Mouse (Mus musculus) C2C12 (cell line): ENCODE data around the gene Gm11444. TPM values are rescaled to one million over a fixed set of nuclear protein-coding genes. Genes with fewer than 3 reads are reported as not detected.

Experiments used
- H3K27me3 ChIP-seq: one replicate; pipeline ENCODE4 v1.6.1; 2011; ENCODE audit not compliant: control insufficient read depth, insufficient read depth, insufficient read length
- H3K36me3 ChIP-seq: one replicate; pipeline ENCODE4 v1.6.1; 2011; ENCODE audit not compliant: control insufficient read depth, insufficient read depth
- H3K4me3 ChIP-seq: one replicate; pipeline ENCODE4 v1.5.1; 2011; ENCODE audit warnings: mild to moderate bottlenecking, control low read depth; ENCODE audit not compliant: poor library complexity, insufficient read depth, severe bottlenecking
- H3K79me2 ChIP-seq: one replicate; pipeline ENCODE4 v1.6.1; 2011; ENCODE audit not compliant: control insufficient read depth, insufficient read depth
- H3K79me3 ChIP-seq: one replicate; pipeline ENCODE4 v1.6.1; 2011; ENCODE audit warnings: low read depth, control low read depth
- H3ac ChIP-seq: one replicate; pipeline ENCODE3; 2011; ENCODE audit warnings: low read depth; ENCODE audit not compliant: control insufficient read depth, insufficient read length
- CEBPB ChIP-seq: IDR thresholded peaks from one replicate; pipeline ENCODE4 v1.6.1; 2011; ENCODE audit warnings: low read depth, mild to moderate bottlenecking, control low read depth, moderate library complexity
- CTCF ChIP-seq: IDR thresholded peaks from one replicate; pipeline ENCODE4 v1.5.1; 2011; ENCODE audit not compliant: control insufficient read depth, insufficient read depth, insufficient read length
- FOSL1 ChIP-seq: IDR thresholded peaks from one replicate; pipeline ENCODE4 v1.8.0; 2011; ENCODE audit warnings: mild to moderate bottlenecking, low read length; ENCODE audit not compliant: poor library complexity, insufficient read depth, severe bottlenecking
- MAX ChIP-seq: IDR thresholded peaks from one replicate; pipeline ENCODE4 v1.6.1; 2011; ENCODE audit warnings: mild to moderate bottlenecking, control low read depth
- MYOD1 ChIP-seq: IDR thresholded peaks from one replicate; pipeline ENCODE4 v1.6.1; 2011; ENCODE audit warnings: low read depth; ENCODE audit not compliant: control insufficient read depth, insufficient read length
- MYOG ChIP-seq: IDR thresholded peaks from one replicate; pipeline ENCODE4 v1.6.1; 2011; ENCODE audit not compliant: control insufficient read depth, insufficient read length; ENCODE audit errors: extremely low read depth
- USF1 ChIP-seq: IDR thresholded peaks from one replicate; pipeline ENCODE4 v1.6.1; 2011; ENCODE audit warnings: low read depth, mild to moderate bottlenecking, control low read depth, moderate library complexity
- long read RNA-seq, 2 experiments: library from polyadenylated mRNA; unstranded; transcript quantifications; one replicate each; pipeline ENCODE4 v2.0.0; 2019 to 2020
- polyA plus RNA-seq: library from polyadenylated mRNA; unstranded; fragments of >200 nt; fragmentation: generic; extraction: Trizol; gene quantifications from one replicate; pipeline ENCODE4 v1.2.1, GENCODE M21; 2012; ENCODE audit warnings: missing spikeins

Gm11444 gene
- polyA plus RNA-seq, result not detected
- long read RNA-seq, experiment 1, result 0 reads
- long read RNA-seq, experiment 2, result 0 reads

DNA sequence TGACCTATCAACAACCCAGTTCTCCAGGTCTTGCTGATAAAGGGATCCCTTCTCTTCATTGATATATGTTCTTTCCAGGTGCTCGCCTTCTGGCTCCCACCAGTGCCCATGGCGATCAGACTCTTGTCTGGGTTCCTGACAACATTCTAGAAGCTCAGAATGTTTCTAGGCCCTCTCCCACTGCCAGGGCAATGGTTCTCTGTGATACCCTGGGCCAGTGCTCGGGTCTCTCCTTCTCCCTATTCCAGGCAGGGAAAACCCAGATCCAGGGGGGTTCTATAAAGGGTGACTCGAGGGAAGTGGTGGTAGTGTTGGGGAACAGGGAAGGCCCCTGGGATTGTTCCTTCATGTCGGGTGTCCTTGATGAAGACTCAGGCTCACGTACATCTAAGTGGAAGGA, at the start of gene Gm11444:
Gene Gm11444, minus strand, starts transcription at position 101 of the 400 bp plus-strand sequence.
- Histone ChIP-seq H3K27me3 (no peaks in the 10 kb centered on the region), H3K79me2 (no peaks in the 10 kb centered on the region), H3K36me3 (no peaks in the 10 kb centered on the region), H3K79me3 (no peaks in the 10 kb centered on the region), H3ac (no peak within 1 kb of the TSS), H3K4me3 (no peak within 1 kb of the TSS)
- TF ChIP-seq USF1 (no peak), FOSL1 (no peak), CEBPB (no peak), MYOG (no peak), MYOD1 (no peak), CTCF (no peak), MAX (no peak)

DNA sequence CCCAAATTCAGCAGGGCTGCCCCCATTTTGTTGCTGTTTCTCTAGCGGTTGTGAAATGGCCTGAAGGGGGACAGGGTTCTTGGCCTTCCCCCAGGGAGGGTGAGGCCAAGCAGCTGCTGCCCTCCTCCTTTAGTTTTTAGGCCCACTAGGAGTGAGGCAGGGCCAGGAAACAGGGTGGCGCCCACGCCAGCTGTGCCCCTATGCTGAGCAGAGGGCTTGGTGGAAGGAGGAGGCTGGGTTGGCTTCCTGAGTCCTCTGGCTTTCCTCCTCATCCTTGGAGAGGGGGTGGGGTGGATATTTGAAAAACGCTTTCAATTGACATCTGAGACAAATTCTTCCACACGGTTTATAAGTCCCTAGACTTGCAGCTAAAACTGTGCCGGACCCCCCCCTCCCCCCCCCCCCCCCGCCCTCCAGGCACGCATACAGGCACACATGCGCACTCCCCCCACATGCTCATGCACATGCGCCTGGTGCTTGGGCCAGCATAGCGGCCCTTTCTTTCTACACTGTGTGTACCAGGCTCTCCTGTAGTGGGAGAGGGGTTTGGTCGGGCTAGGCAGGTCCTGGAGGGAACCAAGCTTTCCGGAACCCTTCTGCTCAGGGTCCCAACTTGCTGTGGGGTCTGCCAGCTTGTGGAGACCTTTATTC, 46.3 kb upstream of the Gm11444 start:
- H3K4me3 ChIP-seq, result no peak overlapping the region

DNA sequence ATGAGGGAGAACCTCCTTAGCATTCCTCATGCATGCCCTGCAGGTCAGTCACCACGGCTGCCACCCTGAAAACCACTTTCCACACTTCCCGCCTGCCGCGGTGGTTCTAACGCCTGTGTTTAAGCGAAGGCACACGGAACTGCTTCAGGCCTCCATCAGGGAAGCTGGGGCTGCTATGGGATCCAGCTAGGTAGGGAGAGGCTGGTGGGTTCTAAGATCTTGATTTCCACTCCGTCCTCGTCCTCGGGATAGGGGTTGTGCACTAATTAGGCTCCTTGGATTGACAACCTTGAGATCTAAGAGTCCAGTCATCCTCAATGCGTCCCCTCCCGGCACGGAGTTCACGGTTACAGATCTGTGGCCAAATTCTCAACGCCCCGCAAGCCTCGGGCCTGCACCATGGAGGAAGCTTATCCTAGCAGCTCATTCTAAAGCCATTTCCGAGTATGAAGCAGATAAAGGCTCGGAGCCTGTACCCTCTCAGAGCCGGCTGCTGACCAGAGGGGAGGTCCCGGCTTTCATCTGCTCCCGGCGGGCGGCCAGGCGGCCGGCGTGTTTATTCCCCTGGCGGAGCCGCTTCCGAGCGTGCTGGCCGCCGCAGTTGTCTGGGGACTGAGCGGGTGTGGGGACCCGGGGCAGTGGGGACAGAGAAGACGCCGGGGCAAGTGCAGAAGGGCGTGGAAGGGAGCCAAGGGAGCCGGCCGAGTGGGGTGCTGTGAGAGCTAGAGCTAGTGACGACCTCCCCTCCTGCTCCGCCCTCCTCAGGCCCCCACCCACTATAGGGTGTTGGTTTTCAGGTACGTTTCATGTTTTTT, 44.8 kb upstream of the Gm11444 start:
- H3K79me3 ChIP-seq, result no peaks in the 10 kb centered on the region
- H3K79me2 ChIP-seq, result no peaks in the 10 kb centered on the region
- TF ChIP-seq MYOG (no peak), MAX (no peak), FOSL1 (no peak), CEBPB (no peak), CTCF (no peak), USF1 (no peak), MYOD1 (no peak)
- no peaks in the 10 kb centered on the region for H3K36me3 ChIP-seq
- H3K27me3 ChIP-seq, result peaks cover 82% of the 10 kb centered on the region
- no peak overlapping the region for H3ac ChIP-seq
- no peak overlapping the region for H3K4me3 ChIP-seq

More for the DNA sequence above, 46.3 kb upstream of the Gm11444 start:
- TF ChIP-seq MAX (no peak), MYOG (no peak), CTCF (no peak), USF1 (no peak), CEBPB (no peak), MYOD1 (no peak), FOSL1 (no peak)
- H3K79me3 ChIP-seq, result no peaks in the 10 kb centered on the region
- no peak overlapping the region for H3ac ChIP-seq
- H3K36me3 ChIP-seq, result no peaks in the 10 kb centered on the region
- peaks cover 75% of the 10 kb centered on the region for H3K27me3 ChIP-seq
- H3K79me2 ChIP-seq, result no peaks in the 10 kb centered on the region

DNA sequence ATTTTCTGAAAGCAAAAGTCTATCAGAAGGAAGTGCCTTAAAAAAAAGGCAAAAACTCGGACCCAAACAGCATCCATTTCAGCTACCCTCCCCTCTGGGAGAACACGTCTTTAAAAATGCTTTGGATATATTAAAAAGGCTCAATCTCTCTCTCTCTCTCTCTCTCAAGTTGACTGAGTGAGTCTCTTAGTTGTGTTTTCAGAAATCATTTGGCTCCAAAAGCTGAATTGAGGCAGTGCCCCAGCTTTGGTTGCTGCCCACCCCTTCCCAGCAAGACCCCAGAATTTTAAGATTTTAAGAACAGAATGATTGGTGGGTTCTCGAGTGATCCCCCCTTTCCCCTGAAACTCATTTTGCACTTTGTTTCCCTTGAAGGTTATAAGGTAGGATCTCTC, 44.0 kb upstream of the Gm11444 start:
- peaks cover 84% of the 10 kb centered on the region for H3K27me3 ChIP-seq
- TF ChIP-seq FOSL1, result no peak
- TF ChIP-seq USF1, result no peak
- no peak for TF ChIP-seq MYOG
- TF ChIP-seq MAX, result no peak
- TF ChIP-seq CTCF, result no peak
- no peak for TF ChIP-seq CEBPB
- TF ChIP-seq MYOD1, result no peak
- no peaks in the 10 kb centered on the region for H3K36me3 ChIP-seq
- no peaks in the 10 kb centered on the region for H3K79me3 ChIP-seq
- no peak overlapping the region for H3ac ChIP-seq
- no peaks in the 10 kb centered on the region for H3K79me2 ChIP-seq
- no peak overlapping the region for H3K4me3 ChIP-seq

DNA sequence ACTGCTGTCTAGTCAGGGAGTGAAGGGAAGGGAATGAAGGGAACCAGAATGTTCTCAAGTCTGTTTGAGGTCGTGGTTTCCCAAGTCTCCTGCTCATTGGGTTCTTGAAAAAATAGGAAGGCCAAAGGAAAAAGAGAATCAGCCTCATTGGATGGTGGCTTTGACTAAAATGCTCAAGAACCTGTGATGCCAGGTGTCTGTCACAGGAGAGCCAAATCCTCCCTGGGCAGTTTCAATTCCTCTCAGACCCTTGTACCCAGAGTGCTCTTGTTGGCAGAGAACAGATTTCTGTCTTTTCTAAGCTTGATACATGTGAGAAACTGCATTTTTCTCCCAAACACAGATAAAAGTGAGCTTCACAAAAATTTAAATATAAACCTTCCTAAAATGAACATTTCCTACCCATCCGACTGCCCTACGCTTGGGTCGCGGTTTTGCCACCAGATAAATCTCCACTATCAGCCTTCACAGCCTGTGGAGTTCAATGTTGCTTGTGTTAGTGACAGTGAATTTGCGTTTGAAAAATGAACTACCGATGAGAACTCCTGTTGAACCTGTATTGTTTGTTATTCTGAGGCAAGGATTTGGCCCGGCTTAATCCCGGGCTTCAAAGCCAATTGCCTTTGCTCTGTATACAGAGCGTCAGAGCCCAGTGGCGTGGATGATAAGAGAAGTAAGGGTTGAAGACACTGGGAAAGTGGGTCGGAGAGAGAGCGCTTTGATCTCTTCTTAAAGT, 43.4 kb upstream of the Gm11444 start:
- Histone ChIP-seq H3K27me3 (peaks cover 85% of the 10 kb centered on the region), H3K4me3 (no peak overlapping the region), H3K79me2 (no peaks in the 10 kb centered on the region), H3K36me3 (no peaks in the 10 kb centered on the region), H3ac (no peak overlapping the region), H3K79me3 (no peaks in the 10 kb centered on the region)
- TF ChIP-seq MYOD1, result no peak
- TF ChIP-seq USF1, result no peak
- no peak for TF ChIP-seq FOSL1
- TF ChIP-seq MYOG, result no peak
- no peak for TF ChIP-seq MAX
- TF ChIP-seq CTCF, result no peak
